Mouse (Mus musculus) heart, postnatal 0 days (tissue): ENCODE measurements around the gene Ppfia2. TPM values are rescaled to one million over a fixed set of nuclear protein-coding genes. Genes with fewer than 3 reads are reported as not detected.

ENCODE experiments used
- ATAC-seq: fragments of 200-750 bp; cut with Nextera tagmentation; 2 replicates; pipeline ENCODE4 v1.8.0; 2017; ENCODE audit warnings: low read depth, moderate number of reproducible peaks, moderate library complexity; ENCODE audit not compliant: insufficient read depth
- DNase-seq: peaks from one replicate; pipeline ENCODE4 v3.0.0-alpha.2; 2016; ENCODE audit warnings: low spot score
- H3K27ac ChIP-seq: fragments of 300-500 bp; sonication (generic); 2 replicates; pipeline ENCODE4 v1.5.1; 2014; ENCODE audit warnings: low read depth, mild to moderate bottlenecking
- H3K27me3 ChIP-seq: fragments of 300-500 bp; sonication (generic); 2 replicates; pipeline ENCODE4 v1.6.1; 2014; ENCODE audit warnings: low read length, mixed read lengths; ENCODE audit not compliant: control insufficient read depth, insufficient read depth
- H3K36me3 ChIP-seq: fragments of 300-500 bp; sonication (generic); replicated peaks from 2 replicates; pipeline ENCODE4 v1.6.1; 2014; ENCODE audit warnings: low read length, mixed read lengths; ENCODE audit not compliant: control insufficient read depth, insufficient read depth
- H3K4me1 ChIP-seq: fragments of 300-500 bp; sonication (generic); 2 replicates; pipeline ENCODE4 v1.6.1; 2014; ENCODE audit warnings: antibody characterized with exemption; ENCODE audit not compliant: control insufficient read depth, insufficient read depth
- H3K4me2 ChIP-seq: fragments of 300-500 bp; sonication (generic); 2 replicates; pipeline ENCODE4 v1.6.1; 2014; ENCODE audit warnings: low read depth, mild to moderate bottlenecking, low read length, moderate library complexity
- H3K4me3 ChIP-seq: fragments of 300-500 bp; sonication (generic); 2 replicates; pipeline ENCODE4 v1.5.1; 2014; ENCODE audit warnings: low read depth, low read length
- H3K9ac ChIP-seq: fragments of 300-500 bp; sonication (generic); replicated peaks from 2 replicates; pipeline ENCODE4 v1.6.1; 2014; ENCODE audit warnings: low read depth, low read length, mixed read lengths
- H3K9me3 ChIP-seq: fragments of 300-500 bp; sonication (generic); replicated peaks from 2 replicates; pipeline ENCODE4 v1.6.1; 2016; ENCODE audit warnings: low read length; ENCODE audit not compliant: control insufficient read depth
- CTCF ChIP-seq: IDR thresholded peaks from 2 replicates; pipeline ENCODE4 v1.5.1; 2016; ENCODE audit warnings: antibody characterized with exemption, control low read depth, low read depth
- EP300 ChIP-seq: IDR thresholded peaks from 2 replicates; pipeline ENCODE4 v1.6.1; 2016; ENCODE audit warnings: antibody characterized with exemption, low read depth
- WGBS: fragments of 180-500 bp; shearing (Covaris S2); extraction: QIAGEN DNeasy Blood & Tissue Kit; methylation state at CpG from one replicate; pipeline ENCODE4 v1.1.7; 2014; 5-methylcytosine and 5-hydroxymethylcytosine counted together
- polyA plus RNA-seq: library from polyadenylated mRNA; unstranded; fragments of >200 nt; fragmentation: Nextera tagmentation; extraction: Ambion mirVana; gene quantifications from 2 replicates; pipeline ENCODE4 v1.2.1, GENCODE M21; 2015
- total RNA-seq: library from RNA; depleted of rRNA; stranded (reverse); fragments of >200 nt; gene quantifications from 2 replicates; pipeline ENCODE4 v1.2.3, GENCODE M21; 2014; ENCODE audit warnings: low replicate concordance

Gene Ppfia2
- total and polyA plus RNA-seq, 2 experiments from 2014 or later = 0.20 to 2.2 TPM

- Histone ChIP-seq H3K4me3 (no peak overlapping the region), H3K27ac (no peak overlapping the region), H3K9ac (no peak overlapping the region), H3K4me1 (no peaks in the 10 kb centered on the region), H3K27me3 (no peaks in the 10 kb centered on the region), H3K4me2 (no peak overlapping the region), H3K36me3 (no peaks in the 10 kb centered on the region), H3K9me3 (no peaks in the 10 kb centered on the region)
- DNase-seq (no peak), ATAC-seq (no peak)
- WGBS = 56% methylated on average over 13 of the region's 13 CpGs
- no peak for TF ChIP-seq CTCF
- no peak for TF ChIP-seq EP300
Measured at GRCm38 (mm10) chr10:106896351-106896750, 426.2 kb downstream of the Ppfia2 start.

- Histone ChIP-seq H3K27me3 (no peaks in the 10 kb centered on the region), H3K36me3 (no peaks in the 10 kb centered on the region), H3K9me3 (0 out of 2 replicates have a peak, but pooled peaks cover 6% of the 10 kb centered on the region), H3K4me1 (no peaks in the 10 kb centered on the region), H3K4me3 (no peak overlapping the region), H3K9ac (no peak overlapping the region), H3K27ac (no peak overlapping the region), H3K4me2 (no peak overlapping the region)
- TF ChIP-seq EP300 (no peak), CTCF (no peak)
- WGBS = 57% methylated on average over 3 of the region's 3 CpGs
- ATAC-seq (no peak), DNase-seq (no peak)
Measured at GRCm38 (mm10) chr10:106910108-106910507, 440.0 kb downstream of the Ppfia2 start.

GRCm38 (mm10) chr10:106913032-106913431 is 442.9 kb downstream of the Ppfia2 start:
- Histone ChIP-seq H3K36me3 (no peaks in the 10 kb centered on the region), H3K4me1 (no peaks in the 10 kb centered on the region), H3K9me3 (0 out of 2 replicates have a peak, but pooled peaks cover 6% of the 10 kb centered on the region), H3K27me3 (no peaks in the 10 kb centered on the region), H3K4me2 (no peak overlapping the region), H3K27ac (no peak overlapping the region), H3K9ac (no peak overlapping the region), H3K4me3 (no peak overlapping the region)
- no peak for TF ChIP-seq EP300
- peak; percentile 54 for TF ChIP-seq CTCF
- 25% methylated on average over 2 of the region's 2 CpGs for WGBS
- ATAC-seq (no peak), DNase-seq (no peak)

- Histone ChIP-seq H3K27ac (no peak overlapping the region), H3K9ac (no peak overlapping the region), H3K9me3 (0 out of 2 replicates have a peak, but pooled peaks cover 6% of the 10 kb centered on the region), H3K4me3 (no peak overlapping the region), H3K4me2 (no peak overlapping the region), H3K27me3 (no peaks in the 10 kb centered on the region), H3K36me3 (no peaks in the 10 kb centered on the region), H3K4me1 (no peaks in the 10 kb centered on the region)
- no peak for DNase-seq
- TF ChIP-seq CTCF (no peak), EP300 (no peak)
- no peak for ATAC-seq
Measured at GRCm38 (mm10) chr10:106914275-106914674, 444.1 kb downstream of the Ppfia2 start.

GRCm38 (mm10) chr10:106914822-106915221 is 444.7 kb downstream of the Ppfia2 start:
- TF ChIP-seq CTCF = no peak
- TF ChIP-seq EP300 = no peak
- Histone ChIP-seq H3K27me3 (no peaks in the 10 kb centered on the region), H3K36me3 (no peaks in the 10 kb centered on the region), H3K9me3 (0 out of 2 replicates have a peak, but pooled peaks cover 6% of the 10 kb centered on the region), H3K4me1 (no peaks in the 10 kb centered on the region), H3K4me2 (no peak overlapping the region), H3K27ac (no peak overlapping the region), H3K4me3 (no peak overlapping the region), H3K9ac (no peak overlapping the region)
- ATAC-seq (no peak), DNase-seq (no peak)

GRCm38 (mm10) chr10:106924334-106924733 is 454.2 kb downstream of the Ppfia2 start:
- H3K27ac ChIP-seq = no peak overlapping the region
- H3K4me2 ChIP-seq = no peak overlapping the region
- 85% methylated on average over 5 of the region's 5 CpGs for WGBS
- H3K4me1 ChIP-seq = no peaks in the 10 kb centered on the region
- H3K36me3 ChIP-seq = no peaks in the 10 kb centered on the region
- DNase-seq (no peak), ATAC-seq (no peak)
- H3K9me3 ChIP-seq = no peaks in the 10 kb centered on the region
- no peak for TF ChIP-seq EP300
- TF ChIP-seq CTCF = no peak
- H3K27me3 ChIP-seq = no peaks in the 10 kb centered on the region
- H3K9ac ChIP-seq = no peak overlapping the region
- no peak overlapping the region for H3K4me3 ChIP-seq
